Mouse (Mus musculus) embryonic fibroblast, embryonic 13.5 days (primary cell): ENCODE measurements around the gene Muc3. TPM values are rescaled to one million over a fixed set of nuclear protein-coding genes. Genes with fewer than 3 reads are reported as not detected.
"Not testable (repeated sequence)": the region's sequence is repeated elsewhere in the genome, so short reads cannot be mapped to it uniquely, and the experiment has no call there.

Source experiments
- H3K27ac ChIP-seq: 2 replicates; pipeline ENCODE4 v1.5.1; 2012; ENCODE audit warnings: low read length, control low read depth, inconsistent platforms; ENCODE audit not compliant: insufficient read depth
- H3K4me1 ChIP-seq: 2 replicates; pipeline ENCODE4 v1.6.1; 2011; ENCODE audit warnings: low read length; ENCODE audit not compliant: control insufficient read depth, insufficient read depth
- H3K4me3 ChIP-seq: 2 replicates; pipeline ENCODE4 v1.5.1; 2011; ENCODE audit warnings: mild to moderate bottlenecking, control low read depth, low read length; ENCODE audit not compliant: insufficient read depth
- CTCF ChIP-seq: IDR thresholded peaks from 2 replicates; pipeline ENCODE4 v1.5.1; 2011; ENCODE audit warnings: mild to moderate bottlenecking, control low read depth, low read length, moderate library complexity, borderline replicate concordance; ENCODE audit not compliant: insufficient read depth
- POLR2A ChIP-seq: IDR thresholded peaks from 2 replicates; pipeline ENCODE4 v1.6.1; 2011; ENCODE audit warnings: low read depth, mild to moderate bottlenecking, control low read depth, low read length, moderate library complexity
- polyA plus RNA-seq: library from polyadenylated mRNA; stranded (reverse); fragments of >200 nt; gene quantifications from 2 replicates; pipeline ENCODE4 v1.2.4, GENCODE M21; 2011; ENCODE audit warnings: low read depth; ENCODE audit not compliant: missing spikeins, insufficient read length

Muc3 gene
- not detected in 2 replicates for polyA plus RNA-seq

DNA sequence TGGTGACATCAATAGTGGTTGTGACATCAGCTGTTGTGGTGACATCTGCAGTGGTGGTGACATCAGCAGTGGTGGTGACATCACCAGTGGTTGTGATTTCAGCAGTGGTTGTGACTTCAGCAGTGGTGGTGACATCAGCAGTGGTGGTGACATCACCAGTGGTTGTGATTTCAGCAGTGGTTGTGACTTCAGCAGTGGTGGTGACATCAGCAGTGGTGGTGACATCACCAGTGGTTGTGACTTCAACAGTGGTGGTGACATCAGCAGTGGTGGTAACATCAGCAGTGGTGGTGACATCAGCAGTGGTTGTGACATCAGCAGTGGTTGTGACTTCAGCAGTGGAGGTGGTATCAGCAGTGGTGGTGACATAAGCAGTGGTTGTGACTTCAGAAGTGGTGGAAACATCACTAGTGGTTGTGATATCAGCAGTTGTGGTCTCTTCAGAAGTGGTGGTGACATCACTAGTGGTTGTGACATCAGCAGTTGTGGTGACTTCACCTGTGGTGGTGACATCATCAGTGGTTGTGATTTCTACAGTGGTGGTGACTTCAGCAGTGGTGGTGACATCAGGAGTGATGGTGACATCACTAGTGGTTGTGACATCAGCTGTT, at the start of gene Muc3:
Muc3 (minus strand) TSS at position 51 of the 611 bp plus-strand sequence.
- H3K4me1 ChIP-seq, H3K27ac ChIP-seq, H3K4me3 ChIP-seq: not testable (repeated sequence)

DNA sequence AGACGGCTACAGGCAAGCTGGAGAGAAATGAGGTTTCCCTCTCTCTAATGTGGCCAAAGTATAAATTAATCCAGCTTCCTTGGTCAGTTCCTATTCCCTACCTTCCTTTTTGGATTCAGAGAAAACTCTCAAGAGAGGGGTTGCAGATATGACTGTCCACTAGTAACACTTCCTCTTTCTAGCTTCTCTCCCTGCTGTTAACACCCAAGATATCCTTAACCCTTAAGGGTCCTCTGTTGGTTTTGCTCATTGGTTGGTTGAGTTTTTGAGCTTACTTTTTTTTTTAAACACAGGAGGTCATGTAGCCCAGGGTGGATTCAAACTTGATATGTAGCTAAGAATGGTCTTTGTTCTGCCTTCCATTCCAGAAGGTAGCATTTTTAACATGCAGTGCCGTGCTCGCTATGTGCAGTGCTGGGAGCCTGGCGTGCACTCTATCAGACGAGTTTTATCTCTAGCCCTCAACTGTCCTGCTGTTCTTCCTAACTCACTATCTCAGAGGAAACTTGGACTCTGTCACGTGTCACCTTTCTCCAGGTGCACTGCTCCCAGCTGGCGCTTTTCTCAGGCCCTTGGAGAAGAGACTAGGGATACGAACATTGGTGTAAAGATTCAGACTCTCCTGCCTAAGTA, 45.5 kb upstream of the Muc3 start:
- TF ChIP-seq POLR2A (no peak), CTCF (no peak)
- Histone ChIP-seq H3K4me1 (no peaks in the 10 kb centered on the region), H3K27ac (no peak overlapping the region), H3K4me3 (no peak overlapping the region)

DNA sequence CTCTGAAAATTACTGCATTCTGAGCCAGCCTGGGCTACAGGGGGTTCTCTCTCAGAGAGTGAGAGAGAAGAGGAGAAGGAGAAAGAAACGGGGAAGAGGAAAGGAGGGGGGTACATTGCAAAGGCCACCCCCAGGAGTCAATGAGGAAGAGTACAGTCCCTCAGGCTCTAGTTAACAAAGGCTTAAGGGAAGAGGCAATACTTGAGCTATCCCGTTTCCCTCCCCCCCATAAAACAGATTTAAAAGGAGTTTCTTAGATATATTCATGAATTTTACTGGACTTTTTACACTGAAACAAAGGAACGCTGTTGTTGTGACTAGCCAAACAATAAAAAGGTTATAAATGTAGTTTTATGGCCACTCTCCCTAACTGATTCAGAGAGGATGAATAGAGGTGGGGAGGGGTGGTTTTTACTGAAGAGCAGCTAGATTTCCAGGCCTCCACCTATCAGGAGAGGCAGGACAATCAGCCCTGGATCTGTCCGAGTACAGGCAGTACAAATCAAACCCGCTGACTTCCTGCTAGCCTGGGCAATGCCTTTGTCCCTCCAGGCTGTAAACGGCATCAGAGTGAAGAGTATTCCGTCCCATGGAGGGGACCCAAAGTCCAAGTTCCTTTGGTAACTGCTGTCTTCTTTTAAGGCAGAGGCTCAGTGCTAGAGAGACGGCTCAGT, 44.3 kb upstream of the Muc3 start:
- H3K4me1 ChIP-seq, result no peaks in the 10 kb centered on the region
- H3K4me3 ChIP-seq, result no peak overlapping the region
- no peak overlapping the region for H3K27ac ChIP-seq
- TF ChIP-seq CTCF, result no peak
- TF ChIP-seq POLR2A, result no peak

DNA sequence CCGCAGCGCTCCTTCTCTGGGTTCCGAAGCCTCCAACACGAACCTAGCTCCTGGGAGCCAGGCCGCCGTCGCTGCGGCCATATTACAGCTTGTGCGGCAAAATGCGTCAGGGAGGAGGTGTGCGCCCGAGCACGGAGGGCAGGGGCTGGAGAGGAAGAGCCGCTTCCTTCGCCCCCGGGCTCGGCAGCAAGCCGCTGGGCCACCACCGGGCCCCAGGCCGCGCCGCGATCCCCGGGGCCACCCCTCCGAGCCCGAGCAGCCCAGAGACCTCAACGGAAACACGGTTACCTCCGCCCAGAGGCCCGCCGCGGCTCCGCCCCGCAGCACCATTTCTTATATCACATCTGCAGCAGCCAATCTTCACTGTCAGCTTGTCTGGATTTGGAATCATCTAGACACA, 40.2 kb upstream of the Muc3 start:
- H3K27ac ChIP-seq, result no peak overlapping the region
- no peaks in the 10 kb centered on the region for H3K4me1 ChIP-seq
- H3K4me3 ChIP-seq, result peak overlapping the region; percentile 47
- TF ChIP-seq POLR2A (no peak), CTCF (no peak)

DNA sequence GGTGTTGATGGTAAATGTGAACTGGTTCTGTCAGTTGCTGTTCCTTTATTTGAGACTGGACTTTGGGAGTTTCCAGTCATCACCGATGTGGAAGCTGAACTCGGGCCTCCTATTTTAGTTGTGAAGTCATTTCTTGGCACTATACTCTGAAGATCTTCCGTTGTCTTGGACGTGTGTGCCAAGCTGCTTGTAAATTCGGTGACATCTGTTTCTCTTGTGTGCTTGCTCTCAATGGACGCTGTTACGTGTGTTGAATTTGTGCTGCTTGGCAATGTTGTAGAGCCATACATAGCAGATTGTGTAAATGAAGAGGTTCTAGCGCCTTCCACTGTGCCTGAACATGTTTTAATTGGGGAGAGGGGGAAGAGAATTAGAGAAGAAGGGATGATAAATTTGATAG, 36.2 kb upstream of the Muc3 start:
- H3K27ac ChIP-seq, result no peak overlapping the region
- H3K4me1 ChIP-seq, result no peaks in the 10 kb centered on the region
- H3K4me3 ChIP-seq, result no peak overlapping the region
- TF ChIP-seq CTCF, result no peak
- no peak for TF ChIP-seq POLR2A

DNA sequence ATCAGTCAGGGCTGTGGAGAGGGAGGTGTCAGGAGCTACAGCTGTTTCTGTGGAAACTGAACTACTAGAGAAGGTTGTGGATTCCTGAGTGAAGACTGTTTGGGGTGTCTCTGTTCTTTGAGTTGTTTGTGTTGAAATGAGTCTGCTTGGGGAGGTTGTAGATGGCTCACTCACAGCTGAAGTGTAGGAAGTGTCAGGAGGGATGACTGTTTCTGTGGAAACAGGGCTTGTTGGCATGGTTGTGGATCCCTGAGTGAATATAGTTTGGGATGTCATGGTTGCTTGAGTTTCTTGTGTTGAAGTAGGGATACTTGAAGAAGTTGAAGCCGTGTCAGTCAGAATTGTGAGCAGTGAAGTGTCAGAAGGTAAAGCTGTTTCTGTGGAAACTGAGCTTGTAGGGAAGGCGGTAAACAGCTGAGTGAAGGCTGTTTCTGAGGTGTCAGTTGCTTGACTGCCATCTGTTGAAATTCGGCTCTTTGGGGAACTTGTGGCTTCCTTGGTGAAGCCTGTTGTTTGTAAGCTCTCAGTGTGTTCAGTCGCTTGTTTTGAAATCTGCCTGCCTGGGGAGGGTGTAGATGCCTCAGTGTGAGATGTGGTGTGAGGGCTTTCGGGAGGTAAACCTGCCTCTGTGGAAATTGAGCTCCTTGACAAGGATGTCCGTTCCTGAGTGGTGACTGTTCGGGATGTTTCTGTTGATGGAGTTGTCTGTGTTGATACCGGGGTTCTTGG, 30.7 kb upstream of the Muc3 start:
- TF ChIP-seq CTCF, result no peak
- TF ChIP-seq POLR2A, result no peak
- H3K27ac ChIP-seq, result no peak overlapping the region
- no peaks in the 10 kb centered on the region for H3K4me1 ChIP-seq
- H3K4me3 ChIP-seq, result no peak overlapping the region

DNA sequence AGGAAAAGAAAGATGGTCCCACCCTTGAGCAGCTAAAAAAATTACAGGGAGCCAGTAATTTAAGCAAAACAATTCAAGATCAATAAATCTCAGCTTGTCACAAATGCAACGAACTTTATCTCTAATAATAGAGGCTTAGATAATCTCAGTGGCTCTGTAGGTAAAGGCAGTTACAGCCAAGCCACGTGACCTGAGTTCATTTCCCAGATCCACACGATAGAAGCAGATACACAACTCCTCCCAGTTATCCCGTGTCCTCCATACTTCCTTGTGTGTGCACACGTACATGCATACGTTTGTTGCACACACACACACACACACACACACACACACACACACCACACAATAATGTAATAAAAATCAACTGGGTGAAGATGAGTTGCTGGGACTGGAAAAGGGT, 24.8 kb upstream of the Muc3 start:
- Histone ChIP-seq H3K27ac (no peak overlapping the region), H3K4me3 (no peak overlapping the region), H3K4me1 (no peaks in the 10 kb centered on the region)
- TF ChIP-seq POLR2A, result no peak
- TF ChIP-seq CTCF, result no peak

DNA sequence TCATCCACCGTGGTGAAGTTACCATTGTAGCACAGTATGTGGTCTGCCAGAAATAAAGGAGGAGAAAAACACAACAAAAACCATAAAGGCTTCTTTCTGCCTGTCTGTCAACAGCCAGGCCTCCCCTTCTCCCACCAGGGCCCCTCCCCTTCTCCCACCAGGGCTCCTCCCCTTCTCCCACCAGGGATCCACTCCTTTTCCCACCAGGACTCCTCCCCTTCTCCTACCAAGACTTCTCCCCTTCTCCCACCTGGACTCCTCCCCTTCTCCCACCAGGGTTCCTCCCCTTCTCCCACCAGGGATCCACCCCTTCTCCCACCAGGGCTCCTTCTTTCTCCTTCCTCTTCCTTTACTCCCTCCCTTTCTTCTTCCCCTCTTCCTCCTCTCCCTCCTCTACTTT, 23.5 kb upstream of the Muc3 start:
- Histone ChIP-seq H3K4me3 (no peak overlapping the region), H3K4me1 (no peaks in the 10 kb centered on the region), H3K27ac (no peak overlapping the region)
- TF ChIP-seq POLR2A (no peak), CTCF (no peak)

DNA sequence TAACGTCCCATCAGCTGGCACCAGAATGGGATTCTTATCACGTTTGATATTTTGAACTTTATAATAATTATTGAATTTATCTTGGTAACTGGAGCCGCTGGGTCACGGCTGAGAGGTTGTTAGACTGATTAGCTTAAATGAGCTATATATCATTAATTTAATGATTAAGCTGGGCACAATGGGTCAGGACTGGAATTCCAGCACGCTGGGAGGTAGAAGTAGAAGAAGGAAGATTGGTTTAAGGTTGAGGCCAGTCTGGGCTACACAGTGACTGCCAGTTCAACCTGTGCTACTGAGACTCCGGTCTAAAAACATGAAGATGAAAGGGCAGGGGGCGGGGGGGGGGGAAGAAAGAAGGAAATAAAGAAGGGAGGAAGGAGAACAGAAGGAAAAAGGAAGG, 22.4 kb upstream of the Muc3 start:
- TF ChIP-seq POLR2A (no peak), CTCF (no peak)
- Histone ChIP-seq H3K4me1 (no peaks in the 10 kb centered on the region), H3K4me3 (no peak overlapping the region), H3K27ac (no peak overlapping the region)
